Mouse (Mus musculus) midbrain, embryonic 14.5 days (tissue): Measurements from ENCODE around the gene Ccr10. TPM values are rescaled to one million over a fixed set of nuclear protein-coding genes. Genes with fewer than 3 reads are reported as not detected.

Experiments
- microRNA-seq: library from miRNA; unstranded; fragments of <30 nt; microRNA quantifications from one replicate; pipeline ENCODE4, GENCODE M21; 2016
- polyA plus RNA-seq: library from polyadenylated mRNA; unstranded; fragments of >200 nt; fragmentation: Nextera tagmentation; extraction: Ambion mirVana; gene quantifications from 2 replicates; pipeline ENCODE4 v1.2.1, GENCODE M21; 2014

The Ccr10 gene
- polyA plus RNA-seq, 1 experiment from 2014 or later: not detected

Small RNAs within 50 kb of the gene (microRNA-seq; reads per million reads assigned to microRNA genes)
- gene Gm27626: not detected

Other genes starting within 250 kb of the Ccr10 start
- 29.6 and 30.6 TPM in 2 replicates for gene Stat3, start 235.9 kb downstream of the Ccr10 start, polyA plus RNA-seq
- 8.0 and 16.3 TPM in 2 replicates for gene Cavin1, start 204.6 kb downstream of the Ccr10 start, polyA plus RNA-seq
- gene Atp6v0a1, start 166.0 kb downstream of the Ccr10 start, polyA plus RNA-seq: 115 and 119 TPM in 2 replicates
- 9.5 and 9.8 TPM in 2 replicates for gene Naglu, start 105.4 kb downstream of the Ccr10 start, polyA plus RNA-seq
- gene Hsd17b1, start 97.0 kb downstream of the Ccr10 start, polyA plus RNA-seq: 0.16 and 0.43 TPM in 2 replicates
- 43.6 and 44.4 TPM in 2 replicates for gene Coasy, start 92.9 kb downstream of the Ccr10 start, polyA plus RNA-seq
- gene Mlx, start 88.2 kb downstream of the Ccr10 start, polyA plus RNA-seq: 92.9 and 100 TPM in 2 replicates
- gene Psmc3ip, start 80.0 kb downstream of the Ccr10 start, polyA plus RNA-seq: 19.2 and 19.6 TPM in 2 replicates
- gene Retreg3, start 55.5 kb downstream of the Ccr10 start, polyA plus RNA-seq: 13.1 and 26.0 TPM in 2 replicates
- gene Tubg1, start 55.5 kb downstream of the Ccr10 start, polyA plus RNA-seq: 73.3 and 75.5 TPM in 2 replicates
- 42.2 and 56.0 TPM in 2 replicates for gene Tubg2, start 19.5 kb downstream of the Ccr10 start, polyA plus RNA-seq
- 2.3 and 2.8 TPM in 2 replicates for gene Cntnap1, start 4.9 kb downstream of the Ccr10 start, polyA plus RNA-seq
- 8.2 and 8.4 TPM in 2 replicates for gene Plekhh3, start 4.1 kb downstream of the Ccr10 start, polyA plus RNA-seq
- 25.1 and 25.6 TPM in 2 replicates for gene Ezh1, start 51.0 kb upstream of the Ccr10 start, polyA plus RNA-seq
- gene Ramp2, start 70.6 kb upstream of the Ccr10 start, polyA plus RNA-seq: 59.7 and 84.0 TPM in 2 replicates
- 111 and 134 TPM in 2 replicates for gene Vps25, start 78.3 kb upstream of the Ccr10 start, polyA plus RNA-seq
- 4.3 and 5.3 TPM in 2 replicates for gene Wnk4, start 85.1 kb upstream of the Ccr10 start, polyA plus RNA-seq
- 0.38 and 0.55 TPM in 2 replicates for gene Cntd1, start 103.6 kb upstream of the Ccr10 start, polyA plus RNA-seq
- gene Coa3, start 103.7 kb upstream of the Ccr10 start, polyA plus RNA-seq: 221 and 243 TPM in 2 replicates
- 148 and 193 TPM in 2 replicates for gene Becn1, start 126.8 kb upstream of the Ccr10 start, polyA plus RNA-seq
- gene Psme3, start 140.8 kb upstream of the Ccr10 start, polyA plus RNA-seq: 101 and 103 TPM in 2 replicates
- 1.3 and 1.7 TPM in 2 replicates for gene Aoc2, start 149.6 kb upstream of the Ccr10 start, polyA plus RNA-seq
- gene Aoc3, start 155.2 kb upstream of the Ccr10 start, polyA plus RNA-seq: 0.04 TPM in 1 of 2 replicates, not detected in the other
- gene G6pc, start 192.1 kb upstream of the Ccr10 start, polyA plus RNA-seq: not detected in 2 replicates
- 90.7 and 101 TPM in 2 replicates for gene Aarsd1, start 242.2 kb upstream of the Ccr10 start, polyA plus RNA-seq
- gene Gm27029, start 249.4 kb upstream of the Ccr10 start, polyA plus RNA-seq: 7.5 and 7.6 TPM in 2 replicates
- gene Rundc1, start 249.6 kb upstream of the Ccr10 start, polyA plus RNA-seq: 21.1 and 23.1 TPM in 2 replicates
- 1.1 TPM in 2 replicates for gene Ptges3l, start 249.9 kb upstream of the Ccr10 start, polyA plus RNA-seq